Mouse (Mus musculus) thymus, adult 2 months (tissue): ENCODE measurements around the gene Afg1l. TPM values are rescaled to one million over a fixed set of nuclear protein-coding genes. Genes with fewer than 3 reads are reported as not detected.

Source experiments
- DNase-seq: peaks from one replicate; pipeline ENCODE4 v3.0.0; 2021
- H3K27ac ChIP-seq: fragments of 200-500 bp; 2 replicates; pipeline ENCODE4 v1.5.1; 2012; ENCODE audit warnings: low read length, control low read depth; ENCODE audit not compliant: control insufficient read depth, insufficient read depth
- H3K27me3 ChIP-seq: fragments of 200-500 bp; 2 replicates; pipeline ENCODE4 v1.6.1; 2012; ENCODE audit warnings: mild to moderate bottlenecking, low read length, moderate library complexity, mixed read lengths; ENCODE audit not compliant: control insufficient read depth, insufficient read depth
- H3K36me3 ChIP-seq: fragments of 200-500 bp; 2 replicates; pipeline ENCODE4 v1.6.1; 2012; ENCODE audit warnings: mild to moderate bottlenecking, low read length, moderate library complexity; ENCODE audit not compliant: control insufficient read depth, insufficient read depth
- H3K4me1 ChIP-seq: fragments of 200-500 bp; replicated peaks from 2 replicates; pipeline ENCODE4 v1.6.1; 2012; ENCODE audit warnings: low read length; ENCODE audit not compliant: control insufficient read depth, insufficient read depth
- H3K4me3 ChIP-seq: fragments of 200-500 bp; 2 replicates; pipeline ENCODE4 v1.5.1; 2012; ENCODE audit warnings: mild to moderate bottlenecking, low read length, control low read depth, moderate library complexity; ENCODE audit not compliant: control insufficient read depth, insufficient read depth
- CTCF ChIP-seq: fragments of 200-500 bp; IDR thresholded peaks from 2 replicates; pipeline ENCODE4 v1.5.1; 2012; ENCODE audit warnings: mild to moderate bottlenecking, control low read depth, low read length, moderate library complexity, borderline replicate concordance; ENCODE audit not compliant: control insufficient read depth, poor library complexity, insufficient read depth; ENCODE audit errors: extremely low read depth
- POLR2A ChIP-seq: fragments of 200-500 bp; IDR thresholded peaks from 2 replicates; pipeline ENCODE4 v1.6.1; 2012; ENCODE audit warnings: mild to moderate bottlenecking, low read length, control low read depth, moderate library complexity; ENCODE audit not compliant: control insufficient read depth, poor library complexity, insufficient read depth; ENCODE audit errors: extremely low read depth
- WGBS: fragments of 180-500 bp; shearing (Covaris S2); methylation state at CpG from one replicate; pipeline ENCODE4 v1.1.7; 2018; 5-methylcytosine and 5-hydroxymethylcytosine counted together
- polyA plus RNA-seq: library from polyadenylated mRNA; depleted of rRNA; stranded (reverse); fragments of >200 nt; gene quantifications from 2 replicates; pipeline ENCODE4 v1.2.3, GENCODE M21; 2012; rRNA removed

The Afg1l gene
- polyA plus RNA-seq, 1 experiment: 3.7 TPM

GRCm38 (mm10) chr10:42263701-42264100 lies 214.7 kb downstream of the Afg1l start:
- peaks cover 10% of the 10 kb centered on the region for H3K4me1 ChIP-seq
- no peak overlapping the region for H3K4me3 ChIP-seq
- peaks cover 14% of the 10 kb centered on the region for H3K36me3 ChIP-seq
- H3K27ac ChIP-seq: no peak overlapping the region
- DNase-seq: no peak
- TF ChIP-seq POLR2A (no peak), CTCF (no peak)
- WGBS: 92% methylated on average over 8 of the region's 8 CpGs
- no peaks in the 10 kb centered on the region for H3K27me3 ChIP-seq

Other genes with a start within 250 kb of the Afg1l start
- 76.6 and 83.4 TPM in 2 replicates for gene Foxo3, start 201.8 kb downstream of the Afg1l start, polyA plus RNA-seq
- 309 and 380 TPM in 2 replicates for gene Snx3, start 23.5 kb upstream of the Afg1l start, polyA plus RNA-seq
- gene Nr2e1, start 105.1 kb upstream of the Afg1l start, polyA plus RNA-seq: not detected in 2 replicates
- gene Ostm1, start 105.3 kb upstream of the Afg1l start, polyA plus RNA-seq: 63.0 and 69.4 TPM in 2 replicates